Mouse (Mus musculus) neural tube, embryonic 13.5 days (tissue): ENCODE results near the gene Tmem181a. TPM values are rescaled to one million over a fixed set of nuclear protein-coding genes. Genes with fewer than 3 reads are reported as not detected.
"Not testable (repeated sequence)": the region's sequence is repeated elsewhere in the genome, so short reads cannot be mapped to it uniquely, and the experiment has no call there.

Source experiments
- ATAC-seq: fragments of 200-750 bp; cut with Nextera tagmentation; 2 replicates; pipeline ENCODE4 v1.8.0; 2017; ENCODE audit warnings: low read depth, mild to moderate bottlenecking, moderate TSS enrichment, moderate library complexity
- H3K27ac ChIP-seq: fragments of 300-500 bp; sonication (generic); replicated peaks from 2 replicates; pipeline ENCODE4 v1.5.1; 2015; ENCODE audit warnings: moderate library complexity, mild to moderate bottlenecking, inconsistent platforms
- H3K27me3 ChIP-seq: fragments of 300-500 bp; sonication (generic); 2 replicates; pipeline ENCODE4 v1.6.1; 2015; ENCODE audit warnings: mild to moderate bottlenecking, inconsistent platforms
- H3K36me3 ChIP-seq: fragments of 300-500 bp; sonication (generic); 2 replicates; pipeline ENCODE4 v1.6.1; 2015; ENCODE audit warnings: mild to moderate bottlenecking, inconsistent platforms
- H3K4me1 ChIP-seq: fragments of 300-500 bp; sonication (generic); replicated peaks from 2 replicates; pipeline ENCODE4 v1.6.1; 2015; ENCODE audit warnings: inconsistent platforms
- H3K4me2 ChIP-seq: fragments of 300-500 bp; sonication (generic); 2 replicates; pipeline ENCODE4 v1.6.1; 2015; ENCODE audit warnings: inconsistent platforms, mild to moderate bottlenecking, moderate library complexity
- H3K4me3 ChIP-seq: fragments of 300-500 bp; sonication (generic); 2 replicates; pipeline ENCODE4 v1.5.1; 2015; ENCODE audit warnings: mild to moderate bottlenecking, inconsistent platforms
- H3K9ac ChIP-seq: fragments of 300-500 bp; sonication (generic); 2 replicates; pipeline ENCODE4 v1.6.1; 2015; ENCODE audit warnings: moderate library complexity, mild to moderate bottlenecking, inconsistent platforms
- H3K9me3 ChIP-seq: fragments of 300-500 bp; sonication (generic); 2 replicates; pipeline ENCODE4 v1.6.1; 2016; ENCODE audit warnings: inconsistent platforms
- WGBS: fragments of 180-500 bp; shearing (Covaris S2); methylation state at CpG from one replicate; pipeline ENCODE4 v1.1.7; 2015; 5-methylcytosine and 5-hydroxymethylcytosine counted together
- polyA plus RNA-seq: library from polyadenylated mRNA; unstranded; fragments of >200 nt; fragmentation: Nextera tagmentation; extraction: Ambion mirVana; gene quantifications from 2 replicates; pipeline ENCODE4 v1.2.1, GENCODE M21; 2015

Tmem181a gene
- 35.8 and 38.5 TPM in 2 replicates for polyA plus RNA-seq

- peak within 1 kb of the TSS; percentile 58 for H3K9ac ChIP-seq
- peak within 1 kb of the TSS; percentile 51 for H3K4me2 ChIP-seq
- not testable (repeated sequence) for H3K27ac ChIP-seq, H3K27me3 ChIP-seq, H3K36me3 ChIP-seq, H3K9me3 ChIP-seq, H3K4me1 ChIP-seq
- peak within 1 kb of the TSS; percentile 38 for H3K4me3 ChIP-seq
- 5% methylated on average over 4 of the region's 51 CpGs for WGBS
- peak; percentile 84 for ATAC-seq
These were observed at the start of gene Tmem181a for GRCm38 (mm10) chr17:6256400-6257069. TSS of gene Tmem181a (plus strand) at chr17:6256860.

- Histone ChIP-seq H3K4me3 (no peak overlapping the region), H3K36me3 (peaks cover 87% of the 10 kb centered on the region), H3K4me1 (no peaks in the 10 kb centered on the region), H3K9me3 (no peaks in the 10 kb centered on the region), H3K27ac (no peak overlapping the region), H3K27me3 (no peaks in the 10 kb centered on the region), H3K4me2 (no peak overlapping the region), H3K9ac (no peak overlapping the region)
- WGBS: 90% methylated on average over 1 of the region's 1 CpGs
- no peak for ATAC-seq
These were observed 44.9 kb upstream of the Tmem181a start for GRCm38 (mm10) chr17:6211721-6212120.

- H3K36me3 ChIP-seq: peaks cover 68% of the 10 kb centered on the region
- no peak overlapping the region for H3K27ac ChIP-seq
- H3K27me3 ChIP-seq: no peaks in the 10 kb centered on the region
- no peaks in the 10 kb centered on the region for H3K9me3 ChIP-seq
- H3K4me3 ChIP-seq: no peak overlapping the region
- no peak for ATAC-seq
- no peaks in the 10 kb centered on the region for H3K4me1 ChIP-seq
- no peak overlapping the region for H3K4me2 ChIP-seq
- 88% methylated on average over 4 of the region's 4 CpGs for WGBS
- no peak overlapping the region for H3K9ac ChIP-seq
These were observed 41.0 kb upstream of the Tmem181a start for GRCm38 (mm10) chr17:6215640-6216039.

GRCm38 (mm10) chr17:6216514-6216913, 40.1 kb upstream of the Tmem181a start:
- 93% methylated on average over 10 of the region's 10 CpGs for WGBS
- H3K9me3 ChIP-seq: no peaks in the 10 kb centered on the region
- no peak overlapping the region for H3K4me2 ChIP-seq
- ATAC-seq: no peak
- H3K27me3 ChIP-seq: no peaks in the 10 kb centered on the region
- H3K4me1 ChIP-seq: no peaks in the 10 kb centered on the region
- peaks cover 67% of the 10 kb centered on the region for H3K36me3 ChIP-seq
- H3K27ac ChIP-seq: no peak overlapping the region
- H3K4me3 ChIP-seq: no peak overlapping the region
- no peak overlapping the region for H3K9ac ChIP-seq

GRCm38 (mm10) chr17:6232633-6233032, 24.0 kb upstream of the Tmem181a start:
- H3K27ac ChIP-seq, H3K4me2 ChIP-seq, H3K4me1 ChIP-seq, H3K9me3 ChIP-seq, H3K4me3 ChIP-seq, ATAC-seq, H3K27me3 ChIP-seq, H3K36me3 ChIP-seq, H3K9ac ChIP-seq: not testable (repeated sequence)
- no CpG with 5 or more reads among the region's 7 CpGs for WGBS

GRCm38 (mm10) chr17:6251298-6251697, 5.4 kb upstream of the Tmem181a start:
- ATAC-seq, H3K9me3 ChIP-seq, H3K27me3 ChIP-seq, H3K9ac ChIP-seq, H3K4me3 ChIP-seq, H3K4me1 ChIP-seq, H3K36me3 ChIP-seq, H3K4me2 ChIP-seq, H3K27ac ChIP-seq: not testable (repeated sequence)
- 93% methylated on average over 1 of the region's 1 CpGs for WGBS

- Histone ChIP-seq H3K4me3 (peak overlapping the region; percentile 38), H3K9ac (peak overlapping the region; percentile 58), H3K4me2 (peak overlapping the region; percentile 51)
- WGBS: 1% methylated on average over 16 of the region's 20 CpGs
- H3K27me3 ChIP-seq, ATAC-seq, H3K4me1 ChIP-seq, H3K9me3 ChIP-seq, H3K36me3 ChIP-seq, H3K27ac ChIP-seq: not testable (repeated sequence)
These were observed 403 bp downstream of the Tmem181a start for GRCm38 (mm10) chr17:6257070-6257456.

- not testable (repeated sequence) for H3K27ac ChIP-seq, H3K9me3 ChIP-seq, H3K36me3 ChIP-seq, H3K4me1 ChIP-seq, H3K27me3 ChIP-seq
- peak overlapping the region; percentile 70 for H3K9ac ChIP-seq
- ATAC-seq: peak; percentile 86
- WGBS: 2% methylated on average over 64 of the region's 84 CpGs
- H3K4me2 ChIP-seq: peak overlapping the region; percentile 65
- H3K4me3 ChIP-seq: peak overlapping the region; percentile 48
These were observed 13.5 kb downstream of the Tmem181a start for GRCm38 (mm10) chr17:6269876-6270831.

- ATAC-seq: peak; percentile 12
- H3K9ac ChIP-seq: peak overlapping the region; percentile 70
- peak overlapping the region; percentile 48 for H3K4me3 ChIP-seq
- H3K4me2 ChIP-seq: peak overlapping the region; percentile 65
- WGBS: under 1% methylated on average over 23 of the region's 25 CpGs
- not testable (repeated sequence) for H3K36me3 ChIP-seq, H3K9me3 ChIP-seq, H3K27ac ChIP-seq, H3K27me3 ChIP-seq, H3K4me1 ChIP-seq
These were observed 14.2 kb downstream of the Tmem181a start for GRCm38 (mm10) chr17:6270840-6271239.

- WGBS: 83% methylated on average over 6 of the region's 6 CpGs
- not testable (repeated sequence) for ATAC-seq, H3K4me3 ChIP-seq, H3K36me3 ChIP-seq, H3K27ac ChIP-seq, H3K9ac ChIP-seq, H3K4me1 ChIP-seq, H3K27me3 ChIP-seq, H3K9me3 ChIP-seq, H3K4me2 ChIP-seq
These were observed 15.3 kb downstream of the Tmem181a start for GRCm38 (mm10) chr17:6271970-6272369.

- H3K4me1 ChIP-seq, H3K27ac ChIP-seq, ATAC-seq, H3K4me2 ChIP-seq, H3K9me3 ChIP-seq, H3K36me3 ChIP-seq, H3K4me3 ChIP-seq, H3K27me3 ChIP-seq, H3K9ac ChIP-seq: not testable (repeated sequence)
- 96% methylated on average over 6 of the region's 6 CpGs for WGBS
These were observed 18.0 kb downstream of the Tmem181a start for GRCm38 (mm10) chr17:6274693-6275092.

GRCm38 (mm10) chr17:6279205-6279604, 22.5 kb downstream of the Tmem181a start:
- H3K9ac ChIP-seq, H3K27ac ChIP-seq, H3K36me3 ChIP-seq, H3K4me1 ChIP-seq, ATAC-seq, H3K4me2 ChIP-seq, H3K27me3 ChIP-seq, H3K9me3 ChIP-seq, H3K4me3 ChIP-seq: not testable (repeated sequence)
- 83% methylated on average over 8 of the region's 8 CpGs for WGBS
